Mouse (Mus musculus) ovary, adult 10 weeks (tissue): ENCODE results near the gene Defa31. TPM values are rescaled to one million over a fixed set of nuclear protein-coding genes. Genes with fewer than 3 reads are reported as not detected.

Experiments used
- polyA plus RNA-seq: library from polyadenylated mRNA; stranded (reverse); fragments of 350-450 nt; fragmentation: Illumina TruSeq; extraction: RNeasy Lipid Tissue Mini Kit (QIAGEN cat#74804); gene quantifications from one replicate; pipeline ENCODE4 v1.2.3, GENCODE M21; 2014

Defa31 gene
- not detected for polyA plus RNA-seq

DNA sequence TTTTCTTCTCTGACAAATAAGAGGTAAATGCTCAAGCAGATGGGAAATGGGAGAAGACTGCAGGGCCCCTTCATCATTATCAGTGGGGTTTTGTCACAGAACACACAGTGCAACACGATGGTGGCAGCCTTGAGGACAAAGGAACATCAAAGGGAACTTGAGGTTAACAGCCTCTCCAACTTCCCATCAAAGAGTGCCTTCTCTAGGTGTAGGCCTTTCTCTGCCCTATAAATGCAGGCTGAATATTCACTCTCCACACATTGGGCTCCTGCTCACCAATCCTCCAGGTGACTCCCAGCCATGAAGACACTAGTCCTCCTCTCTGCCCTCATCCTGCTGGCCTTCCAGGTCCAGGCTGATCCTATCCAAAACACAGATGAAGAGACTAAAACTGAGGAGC, at the start of gene Defa31:
Gene Defa31 (plus strand): TSS at position 301 of the 400 bp plus-strand sequence.

DNA sequence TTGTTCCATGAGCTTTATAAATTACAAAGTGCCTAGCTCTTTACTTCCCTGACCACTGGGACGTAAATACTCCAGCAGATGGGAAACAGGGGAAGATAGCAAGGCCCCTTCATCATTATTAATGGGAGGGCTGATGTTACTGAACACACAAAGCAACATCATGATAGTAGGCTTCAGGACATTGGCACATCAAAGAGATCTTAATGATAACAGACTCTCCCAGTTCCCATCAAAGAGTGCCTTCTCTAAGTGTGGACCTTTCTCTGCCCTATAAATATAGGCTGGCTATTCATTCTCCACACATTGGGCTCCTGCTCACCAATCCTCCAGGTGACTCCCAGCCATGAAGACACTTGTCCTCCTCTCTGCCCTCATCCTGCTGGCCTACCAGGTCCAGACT, 29.4 kb upstream of the Defa31 start, which contains the start of gene Defa22:
Gene Defa22 (plus strand): TSS at position 301 of the 400 bp plus-strand sequence.

DNA sequence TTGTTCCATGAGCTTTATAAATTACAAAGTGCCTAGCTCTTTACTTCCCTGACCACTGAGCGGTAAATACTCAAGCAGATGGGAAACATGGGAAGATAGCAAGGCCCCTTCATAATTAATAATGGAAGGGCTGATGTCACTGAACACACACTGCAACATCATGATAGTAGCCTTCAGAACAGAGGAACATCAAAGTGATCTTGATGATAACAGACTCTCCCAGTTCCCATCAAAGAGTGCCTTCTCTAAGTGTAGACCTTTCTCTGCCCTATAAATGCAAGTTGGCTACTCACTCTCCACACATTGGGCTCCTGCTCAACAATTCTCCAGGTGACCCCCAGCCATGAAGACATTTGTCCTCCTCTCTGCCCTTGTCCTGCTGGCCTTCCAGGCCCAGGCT, 9.8 kb downstream of the Defa31 start, which contains the start of gene Gm15293:
Gene Gm15293 (plus strand): TSS at position 301 of the 400 bp plus-strand sequence.

Other genes starting within 250 kb of the Defa31 start
- gene AY761185, start 246.9 kb upstream of the Defa31 start, polyA plus RNA-seq = not detected
- gene Defa21, start 166.1 kb upstream of the Defa31 start, polyA plus RNA-seq = not detected
- not detected for gene Defa23, start 136.6 kb upstream of the Defa31 start, polyA plus RNA-seq
- gene Defa35, start 126.6 kb upstream of the Defa31 start, polyA plus RNA-seq = not detected
- not detected for gene Defa25, start 107.2 kb upstream of the Defa31 start, polyA plus RNA-seq
- gene Gm14851, start 95.6 kb upstream of the Defa31 start, polyA plus RNA-seq = not detected
- gene Defa30, start 57.0 kb upstream of the Defa31 start, polyA plus RNA-seq = not detected
- not detected for gene Defa22, start 29.3 kb upstream of the Defa31 start, polyA plus RNA-seq
- not detected for gene Gm15293, start 9.9 kb downstream of the Defa31 start, polyA plus RNA-seq
- not detected for gene Gm15292, start 58.1 kb downstream of the Defa31 start, polyA plus RNA-seq
- not detected for gene Defa27, start 123.9 kb downstream of the Defa31 start, polyA plus RNA-seq
- gene Defa29, start 135.4 kb downstream of the Defa31 start, polyA plus RNA-seq = not detected
- gene Defa2, start 186.9 kb downstream of the Defa31 start, polyA plus RNA-seq = not detected
- gene Defa33, start 200.2 kb downstream of the Defa31 start, polyA plus RNA-seq = not detected
- not detected for gene Defa36, start 235.8 kb downstream of the Defa31 start, polyA plus RNA-seq